26 mouse cellular contexts compared by ENCODE assay signal in the genomic region with DNA sequence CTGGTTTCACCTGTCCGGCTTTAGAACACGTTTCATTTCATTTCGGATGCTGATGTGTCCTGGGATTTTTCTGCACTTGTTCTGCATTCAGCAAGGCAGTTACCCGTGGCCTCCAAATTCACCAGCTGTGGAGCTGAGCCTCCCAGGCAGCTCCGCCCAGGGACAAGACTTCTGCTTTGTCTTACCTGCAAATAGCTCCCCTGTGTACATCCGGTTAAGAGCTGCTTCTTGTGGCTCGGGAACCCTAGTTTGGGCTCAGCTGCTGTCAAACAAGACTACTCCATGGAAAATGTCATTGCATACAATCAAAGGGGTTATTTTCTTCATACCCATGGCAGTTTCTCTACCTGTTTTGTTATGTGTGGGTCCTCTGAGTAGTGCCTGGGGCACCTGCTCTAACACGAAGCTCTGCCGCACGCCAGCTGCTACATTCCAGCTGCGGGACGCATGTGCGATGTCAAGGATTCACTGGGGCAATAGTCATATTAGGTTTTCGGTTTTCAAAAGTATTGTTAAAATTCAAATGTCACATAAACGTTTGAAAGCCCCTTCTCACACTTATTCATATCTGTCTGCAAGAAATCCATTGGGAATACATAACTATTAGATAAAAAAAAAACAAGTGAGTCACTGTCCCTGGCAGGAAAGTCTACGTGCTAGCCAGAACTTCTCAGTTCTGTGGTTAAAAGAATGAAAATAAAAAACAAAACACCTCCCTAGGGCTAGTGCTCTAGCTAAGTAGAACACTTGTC.
A peak's percentile ranks its signal among the peaks of the same experiment; 100 is the strongest.
DNase-seq lines count a peak whose midpoint lies in the region; ATAC-seq and TF ChIP-seq lines count a peak whose summit lies in the region.
"Had no signal": no experiment of that assay in that cellular context is flagged by ENCODE, and none has a peak within 500 bp of the region (broad histone marks: within the 10 kb centered on the region; RNA-seq: fewer than 3 reads in every experiment).

No protein-coding gene starts in this region.

- ATAC-seq in liver, postnatal 0 days = no peak
- ATAC-seq: forebrain, embryonic 13.5 days; midbrain, embryonic 15.5 days had no signal

- dilution Hi-C loops in CH12.LX (cut with MboI; ENCODE audit: extremely low pct_ligation_motif_present, extremely low pct_unique_long_range_greater_than_20kb, low sequenced_read_pairs) = no loop called here

- H3K27ac ChIP-seq in heart, adult 2 months = no peak overlapping the region
- H3K27ac ChIP-seq in CH12.LX (ENCODE audit: insufficient read depth, low read depth) = no peak overlapping the region
- no peak overlapping the region for H3K27ac ChIP-seq in liver, postnatal 0 days (ENCODE audit: low read depth)
- H3K27ac ChIP-seq: embryonic facial prominence, embryonic 13.5 days; forebrain, embryonic 13.5 days; hindbrain, embryonic 12.5 days; liver, embryonic 14.5 days; midbrain, embryonic 10.5 days; midbrain, embryonic 15.5 days; stomach, embryonic 15.5 days had no signal

- no peaks in the 10 kb centered on the region for H3K79me2 ChIP-seq in heart, adult 2 months (replicated peaks; ENCODE audit: control insufficient read depth, insufficient read depth, low read length)
- no peaks in the 10 kb centered on the region for H3K79me2 ChIP-seq in CH12.LX (replicated peaks; ENCODE audit: control insufficient read depth, extremely low read depth, insufficient read depth, poor library complexity, severe bottlenecking)

- in situ Hi-C loops in CH12.LX (cut with MboI; ENCODE audit: low pct_ligation_motif_present, low pct_unique_long_range_greater_than_20kb, low sequenced_read_pairs) = no loop called here

- H3K9me3 ChIP-seq in CH12.LX (replicated peaks; ENCODE audit: low read length) = no peaks in the 10 kb centered on the region
- no peaks in the 10 kb centered on the region for H3K9me3 ChIP-seq in liver, postnatal 0 days (ENCODE audit: low read length)
- H3K9me3 ChIP-seq: embryonic facial prominence, embryonic 13.5 days; forebrain, embryonic 13.5 days; hindbrain, embryonic 12.5 days; midbrain, embryonic 10.5 days; midbrain, embryonic 15.5 days; stomach, embryonic 15.5 days had no signal

- TF ChIP-seq POLR2A in heart, adult 2 months (IDR thresholded peaks at IDR 0.05; ENCODE audit: insufficient read depth, low read depth, low read length) = no peak
- peak; percentile 50 for TF ChIP-seq POLR2A in CH12.LX (IDR thresholded peaks at IDR 0.05; ENCODE audit: low read depth, low read length)

- peak; percentile 3 for DNase-seq in heart, adult 8-10 months (ENCODE audit: low spot score)
- DNase-seq in heart, adult 2 months = no peak
- DNase-seq in CH12.LX (ENCODE audit: extremely low read depth) (no peak), R1 (ENCODE audit: low read depth, low spot score) (peak; percentile 88)
- peak; percentile 36 for DNase-seq in fibroblast of lung, adult 2 months (ENCODE audit: low read depth)
- DNase-seq in liver, postnatal 0 days = no peak
- no peak for DNase-seq in left cerebral cortex, postnatal 4 days
- no peak for DNase-seq in neural tube, embryonic 10.5 days (ENCODE audit: extremely low spot score, low spot score)
- DNase-seq: adrenal gland, postnatal 14 days; cerebellum, adult 11 months; cerebellum, adult 9-11 months; embryo, embryonic 11 days; gastrocnemius, postnatal 36 days; kidney, adult 11 months; kidney, postnatal 25 days; liver; lung, embryonic 14.5 days; retina, postnatal 1 day; right cerebral cortex, postnatal 14 days had no signal

- H3K27me3 ChIP-seq in heart, adult 2 months (ENCODE audit: control insufficient read depth, insufficient read depth, low read length) = no peaks in the 10 kb centered on the region
- no peaks in the 10 kb centered on the region for H3K27me3 ChIP-seq in CH12.LX (replicated peaks)
- no peaks in the 10 kb centered on the region for H3K27me3 ChIP-seq in liver, postnatal 0 days (ENCODE audit: insufficient read depth, low read length)
- H3K27me3 ChIP-seq: embryonic facial prominence, embryonic 13.5 days; forebrain, embryonic 13.5 days; hindbrain, embryonic 12.5 days; midbrain, embryonic 15.5 days; stomach, embryonic 15.5 days had no signal

- H3K4me2 ChIP-seq in CH12.LX (ENCODE audit: insufficient read depth, low read depth, poor library complexity, severe bottlenecking) = peak overlapping the region; percentile 80
- no peak overlapping the region for H3K4me2 ChIP-seq in liver, postnatal 0 days (ENCODE audit: low read depth, low read length)
- H3K4me2 ChIP-seq: embryonic facial prominence, embryonic 13.5 days; forebrain, embryonic 13.5 days; hindbrain, embryonic 12.5 days; lung, embryonic 14.5 days; midbrain, embryonic 15.5 days; stomach, embryonic 15.5 days had no signal

- H3K36me3 ChIP-seq in heart, adult 2 months (ENCODE audit: control insufficient read depth, insufficient read depth, low read length) = no peaks in the 10 kb centered on the region
- H3K36me3 ChIP-seq in CH12.LX (replicated peaks in 1 of 2; ENCODE audit: control insufficient read depth in 1 of 2, insufficient read depth in 1 of 2, low read length in 1 of 2) = no peaks in the 10 kb centered on the region
- H3K36me3 ChIP-seq in liver, postnatal 0 days (replicated peaks; ENCODE audit: insufficient read depth, low read length) = no peaks in the 10 kb centered on the region
- H3K36me3 ChIP-seq: embryonic facial prominence, embryonic 13.5 days; hindbrain, embryonic 12.5 days; midbrain, embryonic 10.5 days; midbrain, embryonic 15.5 days; stomach, embryonic 15.5 days had no signal

- no peaks in the 10 kb centered on the region for H3K4me1 ChIP-seq in heart, adult 2 months (ENCODE audit: control insufficient read depth, insufficient read depth, low read length)
- H3K4me1 ChIP-seq in CH12.LX (ENCODE audit: control insufficient read depth in 1 of 2, insufficient read depth in 2 of 2) = peaks cover 6 to 9% of the 10 kb centered on the region in 2 experiments; a peak in 3 of 4 replicates
- no peaks in the 10 kb centered on the region for H3K4me1 ChIP-seq in liver, postnatal 0 days (ENCODE audit: insufficient read depth)
- H3K4me1 ChIP-seq: forebrain, embryonic 13.5 days; midbrain, embryonic 15.5 days had no signal

- intact Hi-C loops in heart, adult 2 months (cut with DNase I) = no loop called here
- intact Hi-C loops in left cerebral cortex, postnatal 4 days (cut with DNase I) = no loop called here

- TF ChIP-seq EP300 in heart, adult 2 months (IDR thresholded peaks at IDR 0.05; ENCODE audit: insufficient read depth, low read depth, low read length) = no peak
- peak; percentile 65 for TF ChIP-seq EP300 in CH12.LX (IDR thresholded peaks at IDR 0.05; ENCODE audit: low read length)
- TF ChIP-seq EP300 in liver, postnatal 0 days (IDR thresholded peaks at IDR 0.05; ENCODE audit: low read depth) = no peak

- no peak for TF ChIP-seq RAD21 in CH12.LX (IDR thresholded peaks at IDR 0.05; ENCODE audit: low read depth, low read length)

- WGBS in heart, adult 2 months = 72% methylated on average over 16 of the region's 16 CpGs
- 75% methylated on average over 16 of the region's 16 CpGs for WGBS in liver, postnatal 0 days (ENCODE audit: insufficient replicate concordance)

- H3K9ac ChIP-seq in heart, adult 2 months (ENCODE audit: low read depth, low read length) = no peak overlapping the region
- no peak overlapping the region for H3K9ac ChIP-seq in CH12.LX (ENCODE audit: insufficient read depth, low read depth)
- H3K9ac ChIP-seq in liver, postnatal 0 days (replicated peaks) = no peak overlapping the region
- H3K9ac ChIP-seq: embryonic facial prominence, embryonic 13.5 days; forebrain, embryonic 13.5 days; hindbrain, embryonic 12.5 days; liver, embryonic 14.5 days; lung, embryonic 14.5 days; midbrain, embryonic 15.5 days; stomach, embryonic 15.5 days had no signal

- no peak overlapping the region for H3K4me3 ChIP-seq in heart, adult 2 months
- peak overlapping the region in 2 of 3 experiments; percentile 18 to 30 for H3K4me3 ChIP-seq in CH12.LX (replicated peaks in 1 of 3; ENCODE audit: low read depth in 2 of 3, low read length in 2 of 3, poor library complexity in 1 of 3)
- no peak overlapping the region for H3K4me3 ChIP-seq in liver, postnatal 0 days (ENCODE audit: low read depth, low read length)
- H3K4me3 ChIP-seq: embryonic facial prominence, embryonic 13.5 days; forebrain, embryonic 13.5 days; hindbrain, embryonic 12.5 days; midbrain, embryonic 10.5 days; midbrain, embryonic 15.5 days; stomach, embryonic 15.5 days had no signal

- TF ChIP-seq CTCF in heart, adult 2 months (IDR thresholded peaks at IDR 0.05) = no peak
- TF ChIP-seq CTCF in CH12.LX (conservative IDR thresholded peaks at IDR 0.05 in 1 of 2, IDR thresholded peaks at IDR 0.05 in 1 of 2; ENCODE audit: low read depth in 2 of 2, low read length in 2 of 2) = no peak
- no peak for TF ChIP-seq CTCF in liver, postnatal 0 days (IDR thresholded peaks at IDR 0.05; ENCODE audit: low read depth)

TF ChIP-seq in CH12.LX, 34 proteins besides CTCF, POLR2A, EP300 and RAD21 (continues in another document):
- TF ChIP-seq KAT2A (IDR thresholded peaks at IDR 0.05; ENCODE audit: insufficient replicate concordance, low read length) (no peak), TBP (conservative IDR thresholded peaks at IDR 0.05; ENCODE audit: low read depth, low read length) (no peak), MYC (IDR thresholded peaks at IDR 0.05; ENCODE audit: low read depth, low read length) (peak; percentile 42; the same call in 1 of the 2 replicates), ETS1 (conservative IDR thresholded peaks at IDR 0.05; ENCODE audit: low read depth, low read length) (no peak), POLR2AphosphoS2 (IDR thresholded peaks at IDR 0.05; ENCODE audit: low read depth, low read length) (no peak), HCFC1 (IDR thresholded peaks at IDR 0.05; ENCODE audit: low read depth, low read length) (peak; percentile 57), MAX (IDR thresholded peaks at IDR 0.05; ENCODE audit: low read length) (peak; percentile 68), MEF2A (IDR thresholded peaks at IDR 0.05; ENCODE audit: borderline replicate concordance, low read depth, low read length) (peak; percentile 10; the same call in 1 of the 2 replicates), ZC3H11A (IDR thresholded peaks at IDR 0.05; ENCODE audit: low read depth, low read length) (no peak), UBTF (IDR thresholded peaks at IDR 0.05; ENCODE audit: low read depth, low read length) (no peak), MXI1 (IDR thresholded peaks at IDR 0.05; ENCODE audit: low read depth, low read length) (0 out of 2 replicates have a peak, but pooled peaks have one; percentile 53), ELF1 (IDR thresholded peaks at IDR 0.05; ENCODE audit: low read depth, low read length) (no peak), MAFK (IDR thresholded peaks at IDR 0.05; ENCODE audit: insufficient replicate concordance, low read length) (no peak), NRF1 (IDR thresholded peaks at IDR 0.05; ENCODE audit: low read depth, low read length) (no peak; the same call in 1 of the 2 replicates), BHLHE40 (IDR thresholded peaks at IDR 0.05; ENCODE audit: low read depth, low read length) (peak; percentile 80), GABPA (IDR thresholded peaks at IDR 0.05; ENCODE audit: insufficient replicate concordance, low read depth, low read length) (no peak), E2F4 (IDR thresholded peaks at IDR 0.05; ENCODE audit: insufficient replicate concordance, low read depth, low read length) (no peak)

Comparison
In these comparisons a context has a peak if more than half of its experiments do, and no peak if none do; other contexts are left out.
1. DNase-seq: peak in heart, adult 8-10 months (single experiment), R1 (single experiment) and fibroblast of lung, adult 2 months (single experiment); none in heart, adult 2 months (0 of 2), CH12.LX (single experiment), liver, postnatal 0 days (single experiment), left cerebral cortex, postnatal 4 days (single experiment) and neural tube, embryonic 10.5 days (single experiment).
2. H3K4me3 ChIP-seq: peak in CH12.LX (2 of 3); none in heart, adult 2 months (single experiment) and liver, postnatal 0 days (single experiment).